ENCODE assay signal across 8 mouse cellular contexts in genomic region chr6:38160102-38160501, GRCm38 (mm10). TPM values are rescaled to one million over a fixed set of nuclear protein-coding genes. Genes with fewer than 3 reads are reported as not detected.
DNase-seq lines count a peak whose midpoint lies in the region; ATAC-seq lines count a peak whose summit lies in the region.

No protein-coding gene starts in this region.

- H3K4me1 ChIP-seq in limb, embryonic 10.5 days = peaks cover 43% of the 10 kb centered on the region
- H3K4me1 ChIP-seq in midbrain, embryonic 16.5 days (ENCODE audit: control insufficient read depth, insufficient read depth, low read length) = peaks cover 17% of the 10 kb centered on the region

- no peak overlapping the region for H3K4me3 ChIP-seq in limb, embryonic 10.5 days
- H3K4me3 ChIP-seq in midbrain, embryonic 16.5 days (ENCODE audit: low read depth, low read length) = no peak overlapping the region

- peaks cover 44% of the 10 kb centered on the region for H3K36me3 ChIP-seq in limb, embryonic 10.5 days
- H3K36me3 ChIP-seq in midbrain, embryonic 16.5 days (ENCODE audit: control insufficient read depth, insufficient read depth, low read length) = peaks cover 10% of the 10 kb centered on the region; the same call in 1 of the 2 replicates

- intact Hi-C loops in gastrocnemius, postnatal 36 days (cut with DNase I) = loop anchor here (5.0 kb wide), 2 partner anchors 92 to 162 kb away; partner anchors contain the start of gene D630045J12Rik

- H3K27me3 ChIP-seq in limb, embryonic 10.5 days (ENCODE audit: low read depth, poor library complexity, severe bottlenecking) = no peaks in the 10 kb centered on the region
- H3K27me3 ChIP-seq in midbrain, embryonic 16.5 days (ENCODE audit: control insufficient read depth, insufficient read depth, low read depth, low read length) = no peaks in the 10 kb centered on the region

- H3K9me3 ChIP-seq in limb, embryonic 10.5 days (replicated peaks) = no peaks in the 10 kb centered on the region
- H3K9me3 ChIP-seq in midbrain, embryonic 16.5 days (replicated peaks; ENCODE audit: control insufficient read depth, low read length, poor library complexity, severe bottlenecking) = no peaks in the 10 kb centered on the region

- peak overlapping the region; percentile 74 for H3K27ac ChIP-seq in limb, embryonic 10.5 days
- peak overlapping the region; percentile 73 for H3K27ac ChIP-seq in midbrain, embryonic 16.5 days (ENCODE audit: low read length)

- peak; percentile 66 for ATAC-seq in midbrain, embryonic 16.5 days

- WGBS in limb, embryonic 10.5 days = 22% methylated on average over 3 of the region's 3 CpGs
- 14% methylated on average over 3 of the region's 3 CpGs for WGBS in midbrain, embryonic 16.5 days

- H3K9ac ChIP-seq in midbrain, embryonic 16.5 days (ENCODE audit: low read depth, low read length) = 0 out of 2 replicates have a peak overlapping the region, but pooled peaks have one; percentile 14

- DNase-seq in 3134 (ENCODE audit: extremely low read depth, insufficient read length, low spot score) = peak; percentile 30
- DNase-seq in adipocyte (ENCODE audit: low spot score) = peak; percentile 94
- DNase-seq in embryo, embryonic 10 days (ENCODE audit: low spot score) = peak; percentile 93
- DNase-seq in gastrocnemius, postnatal 36 days = peak; percentile 35 to 75
- peak; percentile 81 to 93 for DNase-seq in kidney, adult 8-10 months
- DNase-seq in limb, embryonic 10.5 days (ENCODE audit: low spot score) = peak; percentile 90
- peak; percentile 48 to 69 for DNase-seq in spleen, postnatal 36 days (ENCODE audit: low spot score in 2 of 2)

- no peak overlapping the region for H3K4me2 ChIP-seq in midbrain, embryonic 16.5 days (ENCODE audit: low read length)

RNA-seq across cellular contexts. Expression of gene Atp6v0a4, which starts 35.7 kb away (rescaled TPM):
- under 1 TPM; 0.39 to 0.61 TPM for total RNA-seq in gastrocnemius, postnatal 36 days (2021)
- not detected in 2 replicates for polyA plus RNA-seq in limb, embryonic 10.5 days (2016; fragmentation: Nextera tagmentation; extraction: Ambion mirVana)
- polyA plus RNA-seq in midbrain, embryonic 16.5 days (2015; fragmentation: Nextera tagmentation; extraction: Ambion mirVana) = 0.14 TPM in 1 of 2 replicates, not detected in the other

RNA-seq across cellular contexts. Expression of gene Tmem213, which starts 51.0 kb away (rescaled TPM):
- total RNA-seq in gastrocnemius, postnatal 36 days (2021) = not detected
- polyA plus RNA-seq in limb, embryonic 10.5 days (2016; fragmentation: Nextera tagmentation; extraction: Ambion mirVana) = not detected in 2 replicates
- polyA plus RNA-seq in midbrain, embryonic 16.5 days (2015; fragmentation: Nextera tagmentation; extraction: Ambion mirVana) = not detected in 2 replicates

Comparison
In these comparisons a context has a peak if more than half of its experiments do, and no peak if none do; other contexts are left out.
1. DNase-seq: peak in every context shown above with its lines; median percentile 94 in adipocyte; 93 in embryo, embryonic 10 days; 90 in limb, embryonic 10.5 days; 87 in kidney, adult 8-10 months; 58 in spleen, postnatal 36 days; 55 in gastrocnemius, postnatal 36 days; 30 in 3134.